Mouse (Mus musculus): Measurements from ENCODE around the gene Plekha1.

GRCm38 (mm10) chr7:130932921-130933320 lies 67.4 kb downstream of the Plekha1 start:
- no peak for TF ChIP-seq CTCF (IDR thresholded peaks at IDR 0.05; ENCODE audit: extremely low read depth, insufficient read depth, low read length)
- TF ChIP-seq POLR2A (IDR thresholded peaks at IDR 0.05; ENCODE audit: extremely low read depth, insufficient read depth, low read length), result no peak
